Comparison of ENCODE assay signal across 27 mouse cellular contexts in the genomic region with DNA sequence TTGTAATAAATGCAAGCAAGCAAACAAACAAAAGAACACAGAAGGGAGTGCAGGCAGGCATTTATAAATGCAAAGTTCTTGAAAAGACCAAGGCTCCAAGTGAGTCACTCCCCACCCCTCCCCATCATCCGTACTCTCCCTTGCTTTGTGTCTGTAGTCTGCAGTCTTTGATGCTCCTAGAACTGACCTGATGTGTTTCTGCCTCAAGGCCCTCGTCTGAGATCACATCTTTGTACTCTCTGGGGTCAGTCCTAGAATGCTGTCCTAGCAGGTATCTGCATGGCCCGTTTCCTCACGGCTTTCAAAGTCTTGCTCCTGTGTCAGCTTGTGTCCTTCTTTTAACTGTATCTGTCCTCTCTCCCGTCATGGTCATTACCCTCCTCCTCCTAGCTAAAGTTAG. TPM values are rescaled to one million over a fixed set of nuclear protein-coding genes. Genes with fewer than 3 reads are reported as not detected.
A peak's percentile ranks its signal among the peaks of the same experiment; 100 is the strongest.
DNase-seq lines count a peak whose midpoint lies in the region; ATAC-seq and TF ChIP-seq lines count a peak whose summit lies in the region.
"Had no signal": no experiment of that assay in that cellular context is flagged by ENCODE, and none has a peak within 500 bp of the region (broad histone marks: within the 10 kb centered on the region; RNA-seq: fewer than 3 reads in every experiment).

No protein-coding gene starts in this region.

- H3K9me3 ChIP-seq in forebrain, embryonic 11.5 days (ENCODE audit: control insufficient read depth, low read length): no peaks in the 10 kb centered on the region
- H3K9me3 ChIP-seq in forebrain, embryonic 14.5 days (replicated peaks; ENCODE audit: control insufficient read depth, low read length): no peaks in the 10 kb centered on the region
- no peaks in the 10 kb centered on the region for H3K9me3 ChIP-seq in midbrain, embryonic 10.5 days (replicated peaks)
- no peaks in the 10 kb centered on the region for H3K9me3 ChIP-seq in midbrain, embryonic 14.5 days (ENCODE audit: control insufficient read depth, low read length)
- H3K9me3 ChIP-seq in forebrain, embryonic 13.5 days (replicated peaks): no peaks in the 10 kb centered on the region
- H3K9me3 ChIP-seq: embryonic facial prominence, embryonic 13.5 days; liver, embryonic 12.5 days; megakaryocyte, embryonic 14.5 days had no signal

- no peak overlapping the region for H3K4me2 ChIP-seq in forebrain, embryonic 11.5 days (ENCODE audit: low read depth, low read length, severe bottlenecking)
- H3K4me2 ChIP-seq in forebrain, embryonic 14.5 days (ENCODE audit: low read length): no peak overlapping the region
- no peak overlapping the region for H3K4me2 ChIP-seq in midbrain, embryonic 14.5 days (ENCODE audit: low read length)
- no peak overlapping the region for H3K4me2 ChIP-seq in forebrain, embryonic 13.5 days
- H3K4me2 ChIP-seq: embryonic facial prominence, embryonic 13.5 days; liver, embryonic 12.5 days had no signal

- 63% methylated on average over 5 of the region's 5 CpGs for WGBS in forebrain, embryonic 11.5 days
- 66% methylated on average over 5 of the region's 5 CpGs for WGBS in forebrain, embryonic 14.5 days
- 62% methylated on average over 5 of the region's 5 CpGs for WGBS in midbrain, embryonic 10.5 days
- 52% methylated on average over 5 of the region's 5 CpGs for WGBS in midbrain, embryonic 14.5 days
- WGBS in forebrain, embryonic 13.5 days: 50% methylated on average over 5 of the region's 5 CpGs

- no peaks in the 10 kb centered on the region for H3K36me3 ChIP-seq in forebrain, embryonic 11.5 days (ENCODE audit: control insufficient read depth, insufficient read depth, low read length)
- H3K36me3 ChIP-seq in forebrain, embryonic 14.5 days (ENCODE audit: control insufficient read depth, insufficient read depth, low read length): no peaks in the 10 kb centered on the region
- no peaks in the 10 kb centered on the region for H3K36me3 ChIP-seq in midbrain, embryonic 10.5 days
- H3K36me3 ChIP-seq in midbrain, embryonic 14.5 days (ENCODE audit: control insufficient read depth, insufficient read depth, low read length): no peaks in the 10 kb centered on the region
- H3K36me3 ChIP-seq in forebrain, embryonic 13.5 days (ENCODE audit: poor library complexity, severe bottlenecking): no peaks in the 10 kb centered on the region
- H3K36me3 ChIP-seq: embryonic facial prominence, embryonic 13.5 days; liver, embryonic 12.5 days had no signal

- peaks cover 32% of the 10 kb centered on the region for H3K4me1 ChIP-seq in forebrain, embryonic 11.5 days (replicated peaks; ENCODE audit: control insufficient read depth, insufficient read depth, low read length)
- peaks cover 38% of the 10 kb centered on the region for H3K4me1 ChIP-seq in forebrain, embryonic 14.5 days (ENCODE audit: control insufficient read depth, insufficient read depth, low read length)
- H3K4me1 ChIP-seq in midbrain, embryonic 10.5 days: peaks cover 70% of the 10 kb centered on the region
- H3K4me1 ChIP-seq in midbrain, embryonic 14.5 days (ENCODE audit: control insufficient read depth, insufficient read depth, low read length): peaks cover 42% of the 10 kb centered on the region
- H3K4me1 ChIP-seq in forebrain, embryonic 13.5 days: peaks cover 54% of the 10 kb centered on the region

- no peak for DNase-seq in forebrain, embryonic 11.5 days (ENCODE audit: low spot score)
- no peak for DNase-seq in forebrain, embryonic 14.5 days (ENCODE audit: low spot score)
- DNase-seq in midbrain, embryonic 10.5 days (ENCODE audit: low spot score): no peak
- no peak for DNase-seq in midbrain, embryonic 14.5 days
- peak; percentile 17 for DNase-seq in brain, adult 2 months (ENCODE audit: low read depth, low spot score)
- DNase-seq in layer of hippocampus, adult 2 months (ENCODE audit: low spot score in 2 of 2): no peak
- no peak for DNase-seq in kidney, adult 8-10 months
- DNase-seq: cerebellum, adult 9-11 months; heart, postnatal 14 days; kidney, adult 11 months; layer of hippocampus, postnatal 36 days; lung, adult 2 months; thymus, postnatal 36 days had no signal

- no peak for ATAC-seq in forebrain, embryonic 11.5 days (replicated peaks; ENCODE audit: low FRiP score)
- ATAC-seq in forebrain, embryonic 14.5 days: no peak
- no peak for ATAC-seq in midbrain, embryonic 14.5 days (ENCODE audit: low FRiP score, low TSS enrichment)
- ATAC-seq in forebrain, embryonic 13.5 days: no peak
- ATAC-seq: liver, embryonic 12.5 days had no signal

- H3K9ac ChIP-seq in forebrain, embryonic 11.5 days (ENCODE audit: low read length): no peak overlapping the region
- H3K9ac ChIP-seq in forebrain, embryonic 14.5 days (ENCODE audit: low read length): no peak overlapping the region
- no peak overlapping the region for H3K9ac ChIP-seq in midbrain, embryonic 14.5 days (replicated peaks; ENCODE audit: low read length)
- H3K9ac ChIP-seq in forebrain, embryonic 13.5 days: no peak overlapping the region
- H3K9ac ChIP-seq: liver, embryonic 12.5 days had no signal

- no peaks in the 10 kb centered on the region for H3K27me3 ChIP-seq in forebrain, embryonic 11.5 days (ENCODE audit: control insufficient read depth, insufficient read depth, low read length)
- no peaks in the 10 kb centered on the region for H3K27me3 ChIP-seq in forebrain, embryonic 14.5 days (replicated peaks; ENCODE audit: control insufficient read depth, insufficient read depth, low read length)
- no peaks in the 10 kb centered on the region for H3K27me3 ChIP-seq in midbrain, embryonic 10.5 days (ENCODE audit: low read depth, poor library complexity, severe bottlenecking)
- no peaks in the 10 kb centered on the region for H3K27me3 ChIP-seq in midbrain, embryonic 14.5 days (ENCODE audit: control insufficient read depth, insufficient read depth, low read length)
- no peaks in the 10 kb centered on the region for H3K27me3 ChIP-seq in forebrain, embryonic 13.5 days
- H3K27me3 ChIP-seq: embryonic facial prominence, embryonic 13.5 days had no signal

- TF ChIP-seq CTCF in layer of hippocampus, adult 2 months (conservative IDR thresholded peaks at IDR 0.05): no peak

- H3K27ac ChIP-seq in forebrain, embryonic 11.5 days (ENCODE audit: low read depth, low read length): peak overlapping the region; percentile 86
- H3K27ac ChIP-seq in forebrain, embryonic 14.5 days (ENCODE audit: low read depth, low read length): no peak overlapping the region; the same call in 1 of the 2 replicates
- H3K27ac ChIP-seq in midbrain, embryonic 10.5 days (replicated peaks): peak overlapping the region; percentile 93
- no peak overlapping the region; the same call in 1 of the 2 replicates for H3K27ac ChIP-seq in midbrain, embryonic 14.5 days (replicated peaks; ENCODE audit: low read depth, low read length)
- H3K27ac ChIP-seq in forebrain, embryonic 13.5 days: peak overlapping the region; percentile 90
- no peak overlapping the region for H3K27ac ChIP-seq in layer of hippocampus, adult 2 months
- H3K27ac ChIP-seq: liver, embryonic 12.5 days had no signal

- no peak overlapping the region for H3K4me3 ChIP-seq in forebrain, embryonic 11.5 days (ENCODE audit: low read depth, low read length)
- H3K4me3 ChIP-seq in forebrain, embryonic 14.5 days (ENCODE audit: low read depth, low read length): no peak overlapping the region
- H3K4me3 ChIP-seq in midbrain, embryonic 10.5 days: no peak overlapping the region
- no peak overlapping the region for H3K4me3 ChIP-seq in midbrain, embryonic 14.5 days (replicated peaks; ENCODE audit: low read depth, low read length)
- no peak overlapping the region for H3K4me3 ChIP-seq in forebrain, embryonic 13.5 days
- H3K4me3 ChIP-seq in layer of hippocampus, adult 2 months: no peak overlapping the region
- H3K4me3 ChIP-seq: embryonic facial prominence, embryonic 13.5 days; liver, embryonic 12.5 days; megakaryocyte, embryonic 14.5 days; myocyte had no signal

RNA-seq across cellular contexts. Expression of gene Cpa5, which starts 8.8 kb away (rescaled TPM):
- polyA plus RNA-seq in forebrain, embryonic 11.5 days (2014; fragmentation: Nextera tagmentation; extraction: Ambion mirVana): 0.15 and 0.72 TPM in 2 replicates
- 0.10 TPM in 2 replicates for polyA plus RNA-seq in forebrain, embryonic 14.5 days (2014; fragmentation: Nextera tagmentation; extraction: Ambion mirVana)
- polyA plus RNA-seq in midbrain, embryonic 10.5 days (2016; fragmentation: Nextera tagmentation; extraction: Ambion mirVana): 0.30 and 0.74 TPM in 2 replicates
- polyA plus RNA-seq in midbrain, embryonic 14.5 days (2014; fragmentation: Nextera tagmentation; extraction: Ambion mirVana): 0.18 TPM in 1 of 2 replicates, not detected in the other
- polyA plus RNA-seq in forebrain, embryonic 13.5 days (2015; fragmentation: Nextera tagmentation; extraction: Ambion mirVana): 0.10 and 0.14 TPM in 2 replicates
- total RNA-seq in layer of hippocampus, adult 2 months (2021): not detected
- total RNA-seq: gastrocnemius, postnatal 36 days; heart, adult 8-10 months; heart, postnatal 14 days; layer of hippocampus, adult 18-20 months; layer of hippocampus, postnatal 36 days; left cerebral cortex, postnatal 36 days had no signal
- polyA plus RNA-seq: C2C12; liver, embryonic 12.5 days; lung, adult 2 months; myocyte; neural tube, embryonic 14.5 days; small intestine, adult 2 months had no signal

RNA-seq across cellular contexts. Expression of gene Cpa1, which starts 19.4 kb away (rescaled TPM):
- polyA plus RNA-seq in forebrain, embryonic 11.5 days (2014; fragmentation: Nextera tagmentation; extraction: Ambion mirVana): 0.16 TPM in 1 of 2 replicates, not detected in the other
- polyA plus RNA-seq in forebrain, embryonic 14.5 days (2014; fragmentation: Nextera tagmentation; extraction: Ambion mirVana): 0.58 and 1.5 TPM in 2 replicates
- 0.19 TPM in 1 of 2 replicates, not detected in the other for polyA plus RNA-seq in midbrain, embryonic 10.5 days (2016; fragmentation: Nextera tagmentation; extraction: Ambion mirVana)
- 0.50 and 0.61 TPM in 2 replicates for polyA plus RNA-seq in midbrain, embryonic 14.5 days (2014; fragmentation: Nextera tagmentation; extraction: Ambion mirVana)
- 0.96 and 1.3 TPM in 2 replicates for polyA plus RNA-seq in forebrain, embryonic 13.5 days (2015; fragmentation: Nextera tagmentation; extraction: Ambion mirVana)
- not detected for total RNA-seq in layer of hippocampus, adult 2 months (2021)
- total RNA-seq: gastrocnemius, postnatal 36 days; layer of hippocampus, adult 18-20 months; layer of hippocampus, postnatal 36 days; left cerebral cortex, postnatal 36 days had no signal
- polyA plus RNA-seq: C2C12; cortical plate, adult 2 months had no signal

RNA-seq across cellular contexts. Expression of gene Cpa4, which starts 51.4 kb away (rescaled TPM):
- polyA plus RNA-seq in forebrain, embryonic 11.5 days (2014; fragmentation: Nextera tagmentation; extraction: Ambion mirVana): 5.4 and 5.6 TPM in 2 replicates
- 2.3 and 2.8 TPM in 2 replicates for polyA plus RNA-seq in forebrain, embryonic 14.5 days (2014; fragmentation: Nextera tagmentation; extraction: Ambion mirVana)
- 1.3 and 2.3 TPM in 2 replicates for polyA plus RNA-seq in midbrain, embryonic 10.5 days (2016; fragmentation: Nextera tagmentation; extraction: Ambion mirVana)
- polyA plus RNA-seq in midbrain, embryonic 14.5 days (2014; fragmentation: Nextera tagmentation; extraction: Ambion mirVana): 0.98 and 1.2 TPM in 2 replicates
- polyA plus RNA-seq in forebrain, embryonic 13.5 days (2015; fragmentation: Nextera tagmentation; extraction: Ambion mirVana): 3.4 and 3.6 TPM in 2 replicates
- not detected for total RNA-seq in layer of hippocampus, adult 2 months (2021)
- total RNA-seq: gastrocnemius, postnatal 36 days; heart, adult 8-10 months; heart, postnatal 14 days; layer of hippocampus, adult 18-20 months; layer of hippocampus, postnatal 36 days had no signal
- polyA plus RNA-seq: C2C12; small intestine, adult 2 months; testis, adult 2 months had no signal

Comparison
In these comparisons a context has a peak if more than half of its experiments do, and no peak if none do; other contexts are left out.
1. H3K27ac ChIP-seq: peak in forebrain, embryonic 11.5 days (single experiment), midbrain, embryonic 10.5 days (single experiment) and forebrain, embryonic 13.5 days (single experiment); none in forebrain, embryonic 14.5 days (single experiment), midbrain, embryonic 14.5 days (single experiment) and layer of hippocampus, adult 2 months (single experiment).